Mouse (Mus musculus): ENCODE data around the gene Entr1. TPM values are rescaled to one million over a fixed set of nuclear protein-coding genes. Genes with fewer than 3 reads are reported as not detected.
A peak's percentile ranks its signal among the peaks of the same experiment; 100 is the strongest.

Entr1 gene
- polyA plus RNA-seq, 1 experiment, result 94.4 TPM

- 54% methylated on average over 5 of the region's 5 CpGs for WGBS
- no peak for TF ChIP-seq POLR2A (IDR thresholded peaks at IDR 0.05; ENCODE audit: borderline replicate concordance, extremely low read depth, low read depth, low read length)
- TF ChIP-seq CTCF (IDR thresholded peaks at IDR 0.05; ENCODE audit: insufficient read depth, low read length), result no peak
- H3K4me1 ChIP-seq (ENCODE audit: control insufficient read depth, insufficient read depth, low read length), result no peaks in the 10 kb centered on the region
- no peak for DNase-seq
- H3K4me3 ChIP-seq (replicated peaks; ENCODE audit: extremely low read depth, low read depth, low read length), result no peak overlapping the region
Observed at GRCm38 (mm10) chr2:26363481-26363880, 25.6 kb downstream of the Entr1 start.

GRCm38 (mm10) chr2:26362991-26363390 lies 26.1 kb downstream of the Entr1 start:
- Histone ChIP-seq H3K4me1 (ENCODE audit: control insufficient read depth, insufficient read depth, low read length) (no peaks in the 10 kb centered on the region), H3K4me3 (replicated peaks; ENCODE audit: extremely low read depth, low read depth, low read length) (no peak overlapping the region)
- TF ChIP-seq POLR2A (IDR thresholded peaks at IDR 0.05; ENCODE audit: borderline replicate concordance, extremely low read depth, low read depth, low read length), result no peak
- TF ChIP-seq CTCF (IDR thresholded peaks at IDR 0.05; ENCODE audit: insufficient read depth, low read length), result no peak
- 88% methylated on average over 5 of the region's 5 CpGs for WGBS
- no peak for DNase-seq

GRCm38 (mm10) chr2:26360772-26361171 lies 28.3 kb downstream of the Entr1 start, which contains the start of gene Card9:
Card9 (minus strand) TSS chr2:26360918.
- no peak within 1 kb of the TSS for H3K4me3 ChIP-seq (replicated peaks; ENCODE audit: extremely low read depth, low read depth, low read length)
- H3K4me1 ChIP-seq (ENCODE audit: control insufficient read depth, insufficient read depth, low read length), result no peaks in the 10 kb centered on the region
- WGBS, result 41% methylated on average over 3 of the region's 3 CpGs
- no peak for TF ChIP-seq POLR2A (IDR thresholded peaks at IDR 0.05; ENCODE audit: borderline replicate concordance, extremely low read depth, low read depth, low read length)
- TF ChIP-seq CTCF (IDR thresholded peaks at IDR 0.05; ENCODE audit: insufficient read depth, low read length), result no peak
- no peak for DNase-seq

- no peak for TF ChIP-seq CTCF (IDR thresholded peaks at IDR 0.05; ENCODE audit: insufficient read depth, low read length)
- no peak for TF ChIP-seq POLR2A (IDR thresholded peaks at IDR 0.05; ENCODE audit: borderline replicate concordance, extremely low read depth, low read depth, low read length)
- Histone ChIP-seq H3K4me3 (replicated peaks; ENCODE audit: extremely low read depth, low read depth, low read length) (no peak overlapping the region), H3K4me1 (ENCODE audit: control insufficient read depth, insufficient read depth, low read length) (no peaks in the 10 kb centered on the region)
- no peak for DNase-seq
- 52% methylated on average over 6 of the region's 6 CpGs for WGBS
Observed at GRCm38 (mm10) chr2:26359983-26360382, 29.1 kb downstream of the Entr1 start.

GRCm38 (mm10) chr2:26358667-26359320 lies 30.3 kb downstream of the Entr1 start:
- H3K4me1 ChIP-seq (ENCODE audit: control insufficient read depth, insufficient read depth, low read length), result no peaks in the 10 kb centered on the region
- WGBS, result 77% methylated on average over 13 of the region's 13 CpGs
- TF ChIP-seq POLR2A (IDR thresholded peaks at IDR 0.05; ENCODE audit: borderline replicate concordance, extremely low read depth, low read depth, low read length) (no peak), CTCF (IDR thresholded peaks at IDR 0.05; ENCODE audit: insufficient read depth, low read length) (no peak)
- DNase-seq, result no peak
- no peak overlapping the region for H3K4me3 ChIP-seq (replicated peaks; ENCODE audit: extremely low read depth, low read depth, low read length)

GRCm38 (mm10) chr2:26357484-26357883 lies 31.6 kb downstream of the Entr1 start:
- no peak for TF ChIP-seq POLR2A (IDR thresholded peaks at IDR 0.05; ENCODE audit: borderline replicate concordance, extremely low read depth, low read depth, low read length)
- TF ChIP-seq CTCF (IDR thresholded peaks at IDR 0.05; ENCODE audit: insufficient read depth, low read length), result no peak
- WGBS, result 64% methylated on average over 15 of the region's 15 CpGs
- H3K4me1 ChIP-seq (ENCODE audit: control insufficient read depth, insufficient read depth, low read length), result peaks cover 1% of the 10 kb centered on the region; the same call in 1 of the 2 replicates
- H3K4me3 ChIP-seq (replicated peaks; ENCODE audit: extremely low read depth, low read depth, low read length), result no peak overlapping the region
- DNase-seq, result no peak

GRCm38 (mm10) chr2:26356678-26357077 lies 32.4 kb downstream of the Entr1 start:
- H3K4me1 ChIP-seq (ENCODE audit: control insufficient read depth, insufficient read depth, low read length), result peaks cover 3% of the 10 kb centered on the region; the same call in 1 of the 2 replicates
- no peak for DNase-seq
- TF ChIP-seq CTCF (IDR thresholded peaks at IDR 0.05; ENCODE audit: insufficient read depth, low read length), result no peak
- TF ChIP-seq POLR2A (IDR thresholded peaks at IDR 0.05; ENCODE audit: borderline replicate concordance, extremely low read depth, low read depth, low read length), result peak; percentile 72; the same call in 1 of the 2 replicates
- peak overlapping the region; percentile 37 for H3K4me3 ChIP-seq (replicated peaks; ENCODE audit: extremely low read depth, low read depth, low read length)
- 56% methylated on average over 7 of the region's 7 CpGs for WGBS

- TF ChIP-seq POLR2A (IDR thresholded peaks at IDR 0.05; ENCODE audit: borderline replicate concordance, extremely low read depth, low read depth, low read length) (no peak), CTCF (IDR thresholded peaks at IDR 0.05; ENCODE audit: insufficient read depth, low read length) (no peak)
- DNase-seq, result no peak
- WGBS, result 83% methylated on average over 4 of the region's 4 CpGs
Observed at GRCm38 (mm10) chr2:26356231-26356630, 32.9 kb downstream of the Entr1 start.

GRCm38 (mm10) chr2:26354401-26354800 lies 34.7 kb downstream of the Entr1 start:
- DNase-seq, result no peak

More at GRCm38 (mm10) chr2:26356231-26356630, 32.9 kb downstream of the Entr1 start:
- Histone ChIP-seq H3K4me3 (replicated peaks; ENCODE audit: extremely low read depth, low read depth, low read length) (no peak overlapping the region), H3K4me1 (ENCODE audit: control insufficient read depth, insufficient read depth, low read length) (peaks cover 3% of the 10 kb centered on the region; the same call in 1 of the 2 replicates)

More at GRCm38 (mm10) chr2:26354401-26354800, 34.7 kb downstream of the Entr1 start:
- Histone ChIP-seq H3K4me3 (replicated peaks; ENCODE audit: extremely low read depth, low read depth, low read length) (no peak overlapping the region), H3K4me1 (ENCODE audit: control insufficient read depth, insufficient read depth, low read length) (peaks cover 10% of the 10 kb centered on the region)
- WGBS, result 74% methylated on average over 4 of the region's 4 CpGs
- TF ChIP-seq POLR2A (IDR thresholded peaks at IDR 0.05; ENCODE audit: borderline replicate concordance, extremely low read depth, low read depth, low read length) (no peak), CTCF (IDR thresholded peaks at IDR 0.05; ENCODE audit: insufficient read depth, low read length) (no peak)
